Mouse (Mus musculus): Measurements from ENCODE around the gene BC005561. TPM values are rescaled to one million over a fixed set of nuclear protein-coding genes. Genes with fewer than 3 reads are reported as not detected.
"Not testable (repeated sequence)": the region's sequence is repeated elsewhere in the genome, so short reads cannot be mapped to it uniquely, and the experiment has no call there.

Gene BC005561
- polyA plus RNA-seq, 1 experiment from 2014 or later: 11.4 TPM

DNA sequence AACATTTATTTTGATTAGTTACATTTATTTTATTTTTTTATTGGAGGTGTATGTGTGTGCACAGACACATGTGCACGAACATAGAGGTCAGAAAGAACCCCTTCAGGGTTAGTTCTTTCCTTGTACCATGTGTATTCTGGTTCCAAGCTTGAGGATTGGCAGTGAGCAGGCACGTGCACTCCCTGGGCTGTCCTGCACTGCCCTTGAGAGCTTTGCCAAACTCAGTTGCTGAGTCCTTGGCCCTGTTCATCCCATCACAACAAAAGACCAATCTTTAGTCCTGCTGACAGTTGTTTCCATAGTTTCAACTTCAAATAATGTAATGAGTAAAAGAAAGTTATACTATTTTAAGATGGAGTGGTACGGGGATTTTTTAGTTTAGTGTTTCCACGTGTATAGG lies 31.2 kb downstream of the BC005561 start:
- 93% methylated on average over 4 of the region's 4 CpGs for WGBS
- Histone ChIP-seq H3K4me1 (ENCODE audit: control insufficient read depth, insufficient read depth, low read depth, low read length) (no peaks in the 10 kb centered on the region), H3K4me3 (ENCODE audit: low read length) (no peak overlapping the region), H3K9me3 (ENCODE audit: control insufficient read depth, low read length) (no peaks in the 10 kb centered on the region), H3K27me3 (replicated peaks; ENCODE audit: control insufficient read depth, insufficient read depth, low read length) (no peaks in the 10 kb centered on the region), H3K36me3 (ENCODE audit: control insufficient read depth, insufficient read depth, low read length) (peaks cover 39% of the 10 kb centered on the region), H3K4me2 (ENCODE audit: low read length) (no peak overlapping the region), H3K9ac (ENCODE audit: low read depth, low read length) (no peak overlapping the region), H3K27ac (ENCODE audit: low read depth, low read length) (no peak overlapping the region)
- ATAC-seq: no peak

DNA sequence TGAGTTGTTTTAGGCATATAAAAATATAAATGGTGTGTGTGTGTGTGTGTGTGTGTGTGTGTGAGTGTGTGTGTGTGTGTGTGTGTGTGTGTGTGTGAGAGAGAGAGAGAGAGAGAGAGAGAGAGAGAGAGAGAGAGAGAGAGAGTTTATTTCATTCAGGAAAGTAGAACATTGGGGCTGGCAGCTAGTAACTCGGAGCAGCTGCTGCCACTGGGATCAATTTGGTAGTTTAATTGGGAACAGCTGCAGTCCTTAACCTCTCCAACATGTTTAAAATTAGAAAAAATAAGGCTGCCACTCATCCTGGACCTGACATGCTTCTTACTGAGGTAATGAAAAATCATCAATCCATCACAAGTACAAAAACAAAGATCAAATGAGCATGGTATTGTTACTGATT lies 59.9 kb downstream of the BC005561 start:
- not testable (repeated sequence) for ATAC-seq; H3K4me1 ChIP-seq (ENCODE audit: control insufficient read depth, insufficient read depth, low read depth, low read length); H3K36me3 ChIP-seq (ENCODE audit: control insufficient read depth, insufficient read depth, low read length); H3K9ac ChIP-seq (ENCODE audit: low read depth, low read length); H3K4me2 ChIP-seq (ENCODE audit: low read length); H3K9me3 ChIP-seq (ENCODE audit: control insufficient read depth, low read length); H3K4me3 ChIP-seq (ENCODE audit: low read length); H3K27me3 ChIP-seq (replicated peaks; ENCODE audit: control insufficient read depth, insufficient read depth, low read length); H3K27ac ChIP-seq (ENCODE audit: low read depth, low read length)
- 67% methylated on average over 1 of the region's 1 CpGs for WGBS

GRCm38 (mm10) chr5:104570766-104571165 lies 62.6 kb downstream of the BC005561 start:
- peak; percentile 12; the same call in 1 of the 2 replicates for ATAC-seq
- Histone ChIP-seq H3K4me2 (ENCODE audit: low read length) (peak overlapping the region; percentile 58), H3K9me3 (ENCODE audit: control insufficient read depth, low read length) (peaks cover 8% of the 10 kb centered on the region), H3K27me3 (replicated peaks; ENCODE audit: control insufficient read depth, insufficient read depth, low read length) (no peaks in the 10 kb centered on the region), H3K4me3 (ENCODE audit: low read length) (peak overlapping the region; percentile 61), H3K4me1 (ENCODE audit: control insufficient read depth, insufficient read depth, low read depth, low read length) (peaks cover 2% of the 10 kb centered on the region), H3K9ac (ENCODE audit: low read depth, low read length) (peak overlapping the region; percentile 69; the same call in 1 of the 2 replicates), H3K36me3 (ENCODE audit: control insufficient read depth, insufficient read depth, low read length) (peaks cover 6% of the 10 kb centered on the region; the same call in 1 of the 2 replicates), H3K27ac (ENCODE audit: low read depth, low read length) (peak overlapping the region; percentile 75)
- 28% methylated on average over 6 of the region's 6 CpGs for WGBS

DNA sequence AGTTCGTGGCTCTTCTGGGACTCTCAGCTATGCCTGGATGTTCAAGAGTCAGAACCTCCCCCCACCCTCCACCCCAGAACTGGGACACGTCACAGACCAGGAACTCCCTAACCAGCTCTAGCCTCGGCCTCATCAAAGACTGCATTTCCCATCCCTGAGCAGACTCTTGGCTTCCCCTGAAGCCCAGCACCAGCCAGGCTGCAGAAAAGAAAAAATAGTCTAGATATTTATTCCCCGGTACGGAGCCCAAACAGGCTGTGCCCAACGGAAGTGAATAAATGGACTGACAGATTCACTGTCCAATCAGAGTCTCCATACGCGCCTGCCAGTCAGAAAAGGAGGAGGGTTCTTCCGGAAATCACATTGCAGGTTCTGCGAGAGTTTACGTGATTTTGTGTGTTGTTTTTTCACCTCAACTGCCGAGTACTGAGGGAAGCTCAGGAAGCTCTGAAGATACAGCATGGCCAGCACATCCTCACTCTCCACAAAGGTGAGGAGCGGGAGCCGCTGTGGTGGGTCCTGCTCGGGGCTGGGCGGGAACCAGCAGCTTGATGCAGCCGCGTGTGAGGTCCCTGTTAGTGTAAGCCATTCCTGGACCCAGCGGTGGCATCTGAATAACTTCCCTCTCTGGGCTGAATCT lies 63.2 kb downstream of the BC005561 start:
- not testable (repeated sequence) for H3K36me3 ChIP-seq (ENCODE audit: control insufficient read depth, insufficient read depth, low read length); H3K4me1 ChIP-seq (ENCODE audit: control insufficient read depth, insufficient read depth, low read depth, low read length); H3K27me3 ChIP-seq (replicated peaks; ENCODE audit: control insufficient read depth, insufficient read depth, low read length); H3K9me3 ChIP-seq (ENCODE audit: control insufficient read depth, low read length)
- WGBS: 2% methylated on average over 18 of the region's 19 CpGs
- Histone ChIP-seq H3K4me2 (ENCODE audit: low read length) (peak overlapping the region; percentile 61), H3K4me3 (ENCODE audit: low read length) (peak overlapping the region; percentile 61), H3K27ac (ENCODE audit: low read depth, low read length) (peak overlapping the region; percentile 88), H3K9ac (ENCODE audit: low read depth, low read length) (peak overlapping the region; percentile 79)
- ATAC-seq: peak; percentile 100

Other genes starting within 250 kb of the BC005561 start
- 0.59 and 8.9 TPM in 2 replicates for gene Ibsp, start 209.2 kb upstream of the BC005561 start, polyA plus RNA-seq (2015; fragmentation: Nextera tagmentation; extraction: Ambion mirVana)
- gene Mepe, start 183.0 kb upstream of the BC005561 start, polyA plus RNA-seq (2015; fragmentation: Nextera tagmentation; extraction: Ambion mirVana): not detected in 2 replicates
- 14.9 and 23.4 TPM in 2 replicates for gene Spp1, start 73.2 kb upstream of the BC005561 start, polyA plus RNA-seq (2015; fragmentation: Nextera tagmentation; extraction: Ambion mirVana)
- 5.8 and 7.6 TPM in 2 replicates for gene Pkd2, start 48.9 kb upstream of the BC005561 start, polyA plus RNA-seq (2015; fragmentation: Nextera tagmentation; extraction: Ambion mirVana)

All from hindbrain, embryonic 16.5 days (tissue).